Mouse (Mus musculus): ENCODE results near the gene Nfatc3. TPM values are rescaled to one million over a fixed set of nuclear protein-coding genes. Genes with fewer than 3 reads are reported as not detected.

Gene Nfatc3
- polyA plus RNA-seq, 1 experiment from 2014 or later, result 5.3 TPM

DNA sequence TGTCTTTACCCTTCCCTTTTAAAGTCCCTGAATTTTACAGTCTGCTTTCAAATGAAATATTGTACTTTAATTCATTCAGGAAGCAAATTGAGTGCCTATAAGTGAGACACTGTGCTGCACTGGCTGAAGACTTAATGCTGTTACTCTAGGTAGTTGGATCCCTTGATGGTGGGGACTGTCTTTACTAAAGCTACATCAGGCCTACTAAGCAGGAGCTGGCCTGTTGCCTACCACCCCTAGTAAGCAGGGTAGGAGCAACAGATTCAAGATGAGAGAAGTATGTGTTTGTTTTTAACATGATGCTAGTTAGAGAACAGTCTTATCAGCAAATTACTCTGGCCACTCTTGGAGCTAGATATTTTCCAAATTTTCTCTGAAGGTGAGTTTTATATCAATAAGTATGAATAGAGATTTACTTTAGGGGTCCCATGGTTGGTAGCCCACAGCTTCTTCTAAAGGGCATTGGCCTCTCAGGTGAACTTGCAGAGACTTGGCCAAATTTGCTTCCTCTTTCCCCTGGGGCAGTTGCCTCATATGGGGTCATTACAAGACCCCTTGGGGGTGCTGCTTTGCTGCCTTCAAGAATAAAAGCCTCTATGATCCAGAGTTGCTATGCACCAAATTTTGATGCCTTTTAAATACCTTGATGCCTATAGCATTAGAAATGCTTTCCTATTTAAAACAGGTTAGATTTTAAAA, 70.7 kb downstream of the Nfatc3 start:
- peaks cover 7% of the 10 kb centered on the region for H3K27me3 ChIP-seq (replicated peaks; ENCODE audit: control insufficient read depth, insufficient read depth, low read length)
- no peak overlapping the region for H3K4me2 ChIP-seq (ENCODE audit: low read length)
- H3K27ac ChIP-seq (ENCODE audit: low read length), result no peak overlapping the region
- H3K4me3 ChIP-seq (replicated peaks; ENCODE audit: low read length), result no peak overlapping the region
- no peak overlapping the region for H3K9ac ChIP-seq (replicated peaks; ENCODE audit: low read depth, low read length)
- ATAC-seq, result no peak
- H3K9me3 ChIP-seq (ENCODE audit: control insufficient read depth, low read length), result no peaks in the 10 kb centered on the region
- H3K4me1 ChIP-seq (replicated peaks; ENCODE audit: control insufficient read depth, insufficient read depth, low read length), result no peaks in the 10 kb centered on the region
- H3K36me3 ChIP-seq (ENCODE audit: control insufficient read depth, insufficient read depth), result peaks cover 5% of the 10 kb centered on the region; the same call in 1 of the 2 replicates

DNA sequence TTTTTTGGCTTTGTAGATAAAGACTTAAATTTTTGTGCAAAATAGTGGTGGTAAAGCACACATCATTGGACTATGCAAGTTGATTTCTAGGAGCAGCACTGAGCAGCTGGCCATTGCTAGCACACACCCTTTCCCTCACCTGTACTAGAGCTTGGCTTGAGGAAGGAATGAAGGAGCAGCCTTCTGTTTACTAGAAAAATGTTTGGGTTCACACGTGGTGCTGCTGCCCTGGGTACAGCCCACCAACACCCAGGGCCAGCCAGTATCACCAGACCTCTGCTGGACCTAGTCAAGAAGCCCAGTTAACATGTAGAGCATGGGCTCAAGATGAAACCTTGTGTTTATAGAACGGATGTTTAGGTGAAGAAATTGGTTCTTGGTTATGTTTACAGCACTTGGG, 71.4 kb downstream of the Nfatc3 start:
- Histone ChIP-seq H3K4me1 (replicated peaks; ENCODE audit: control insufficient read depth, insufficient read depth, low read length) (no peaks in the 10 kb centered on the region), H3K27me3 (replicated peaks; ENCODE audit: control insufficient read depth, insufficient read depth, low read length) (peaks cover 13% of the 10 kb centered on the region), H3K4me3 (replicated peaks; ENCODE audit: low read length) (no peak overlapping the region), H3K9ac (replicated peaks; ENCODE audit: low read depth, low read length) (no peak overlapping the region), H3K4me2 (ENCODE audit: low read length) (no peak overlapping the region), H3K36me3 (ENCODE audit: control insufficient read depth, insufficient read depth) (peaks cover 5% of the 10 kb centered on the region; the same call in 1 of the 2 replicates), H3K9me3 (ENCODE audit: control insufficient read depth, low read length) (no peaks in the 10 kb centered on the region), H3K27ac (ENCODE audit: low read length) (no peak overlapping the region)
- no peak for ATAC-seq
- WGBS, result 92% methylated on average over 2 of the region's 2 CpGs

DNA sequence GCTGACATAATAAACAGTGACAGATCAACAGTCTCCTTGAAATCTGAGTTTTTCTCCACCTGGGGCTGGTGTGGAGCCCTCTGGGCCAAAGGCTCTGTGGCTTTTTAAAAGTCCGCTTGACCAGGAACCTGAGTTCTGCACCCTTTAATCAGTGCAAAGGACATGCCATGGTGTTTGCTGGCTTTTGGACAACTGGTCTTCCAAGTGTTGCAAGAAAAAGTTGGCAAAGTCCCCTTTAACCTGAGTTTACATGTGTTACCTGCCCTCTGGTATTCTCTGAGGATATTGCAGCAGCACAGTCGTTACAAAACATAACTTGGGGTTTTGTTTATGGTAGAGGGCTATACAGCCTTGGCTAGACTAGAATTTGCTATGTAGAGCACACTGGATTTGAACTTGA, 71.9 kb downstream of the Nfatc3 start:
- WGBS, result 93% methylated on average over 2 of the region's 2 CpGs
- H3K9ac ChIP-seq (replicated peaks; ENCODE audit: low read depth, low read length), result no peak overlapping the region
- no peak overlapping the region for H3K27ac ChIP-seq (ENCODE audit: low read length)
- peaks cover 18% of the 10 kb centered on the region for H3K27me3 ChIP-seq (replicated peaks; ENCODE audit: control insufficient read depth, insufficient read depth, low read length)
- H3K4me2 ChIP-seq (ENCODE audit: low read length), result no peak overlapping the region
- H3K4me3 ChIP-seq (replicated peaks; ENCODE audit: low read length), result no peak overlapping the region
- no peak for ATAC-seq
- H3K9me3 ChIP-seq (ENCODE audit: control insufficient read depth, low read length), result no peaks in the 10 kb centered on the region
- peaks cover 5% of the 10 kb centered on the region; the same call in 1 of the 2 replicates for H3K36me3 ChIP-seq (ENCODE audit: control insufficient read depth, insufficient read depth)
- H3K4me1 ChIP-seq (replicated peaks; ENCODE audit: control insufficient read depth, insufficient read depth, low read length), result no peaks in the 10 kb centered on the region

DNA sequence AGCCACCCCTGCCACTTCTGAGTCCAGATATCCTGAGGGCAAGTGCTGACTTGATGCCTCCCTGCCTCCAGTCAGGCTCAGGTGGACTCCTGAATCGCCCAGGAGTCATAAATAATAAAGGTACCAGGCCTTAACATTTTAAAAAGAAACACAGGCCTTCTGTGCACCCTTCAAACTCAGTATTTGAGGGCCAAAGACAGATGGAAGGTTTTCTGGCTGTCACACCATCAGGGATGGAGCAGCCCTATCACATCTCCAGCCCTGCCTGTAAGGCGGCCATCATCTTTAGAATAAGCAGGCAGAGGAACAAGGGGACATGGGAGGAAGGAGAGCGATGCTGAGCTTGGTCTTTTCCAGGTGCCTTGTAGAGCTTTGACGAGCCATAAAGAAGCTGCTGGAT, 72.4 kb downstream of the Nfatc3 start:
- Histone ChIP-seq H3K9ac (replicated peaks; ENCODE audit: low read depth, low read length) (no peak overlapping the region), H3K4me1 (replicated peaks; ENCODE audit: control insufficient read depth, insufficient read depth, low read length) (no peaks in the 10 kb centered on the region), H3K4me3 (replicated peaks; ENCODE audit: low read length) (no peak overlapping the region), H3K36me3 (ENCODE audit: control insufficient read depth, insufficient read depth) (peaks cover 5% of the 10 kb centered on the region; the same call in 1 of the 2 replicates), H3K27me3 (replicated peaks; ENCODE audit: control insufficient read depth, insufficient read depth, low read length) (peaks cover 22% of the 10 kb centered on the region), H3K27ac (ENCODE audit: low read length) (no peak overlapping the region), H3K4me2 (ENCODE audit: low read length) (no peak overlapping the region), H3K9me3 (ENCODE audit: control insufficient read depth, low read length) (no peaks in the 10 kb centered on the region)
- 95% methylated on average over 4 of the region's 4 CpGs for WGBS
- ATAC-seq, result no peak

DNA sequence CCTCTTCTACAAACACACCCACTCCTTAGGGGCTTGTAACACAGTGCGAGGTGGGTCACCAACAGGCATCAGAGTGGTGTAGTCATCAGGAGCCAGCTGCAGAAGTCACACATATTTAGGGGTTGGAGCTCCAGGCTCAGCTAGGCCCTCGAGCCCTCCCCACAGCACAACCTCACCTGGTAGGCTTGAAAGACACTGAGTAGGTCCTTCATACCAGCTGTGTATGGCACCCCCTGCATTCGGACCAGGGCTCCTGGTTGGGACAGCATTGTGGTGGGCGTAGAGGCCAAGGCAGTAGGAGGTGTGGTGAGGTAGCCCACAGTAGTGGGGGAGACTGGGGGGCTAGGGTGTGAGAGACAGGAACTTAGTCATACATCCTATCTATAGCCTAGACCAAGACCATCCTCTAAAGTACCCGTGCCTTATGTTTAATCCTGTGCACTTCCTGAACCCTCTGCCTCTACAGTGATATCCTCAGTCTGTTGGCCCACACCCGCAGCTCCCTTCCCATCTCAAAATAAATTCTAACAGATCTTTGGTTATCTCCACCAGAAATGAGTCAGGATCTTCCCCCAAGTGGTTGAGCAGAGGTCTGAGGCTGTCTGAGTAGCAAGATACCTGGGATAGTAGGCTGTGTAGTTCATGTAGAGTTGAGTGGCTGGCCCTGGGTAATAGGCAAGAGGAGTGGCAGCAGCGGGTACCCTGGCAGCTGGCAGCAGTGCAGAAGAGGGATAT, 73.0 kb downstream of the Nfatc3 start:
- H3K27me3 ChIP-seq (replicated peaks; ENCODE audit: control insufficient read depth, insufficient read depth, low read length), result peaks cover 28% of the 10 kb centered on the region
- no peak for ATAC-seq
- peaks cover 6% of the 10 kb centered on the region for H3K4me1 ChIP-seq (replicated peaks; ENCODE audit: control insufficient read depth, insufficient read depth, low read length)
- no peak overlapping the region for H3K4me3 ChIP-seq (replicated peaks; ENCODE audit: low read length)
- 95% methylated on average over 7 of the region's 7 CpGs for WGBS
- no peak overlapping the region for H3K27ac ChIP-seq (ENCODE audit: low read length)
- H3K9ac ChIP-seq (replicated peaks; ENCODE audit: low read depth, low read length), result no peak overlapping the region
- H3K9me3 ChIP-seq (ENCODE audit: control insufficient read depth, low read length), result no peaks in the 10 kb centered on the region
- H3K4me2 ChIP-seq (ENCODE audit: low read length), result no peak overlapping the region
- peaks cover 5% of the 10 kb centered on the region; the same call in 1 of the 2 replicates for H3K36me3 ChIP-seq (ENCODE audit: control insufficient read depth, insufficient read depth)

DNA sequence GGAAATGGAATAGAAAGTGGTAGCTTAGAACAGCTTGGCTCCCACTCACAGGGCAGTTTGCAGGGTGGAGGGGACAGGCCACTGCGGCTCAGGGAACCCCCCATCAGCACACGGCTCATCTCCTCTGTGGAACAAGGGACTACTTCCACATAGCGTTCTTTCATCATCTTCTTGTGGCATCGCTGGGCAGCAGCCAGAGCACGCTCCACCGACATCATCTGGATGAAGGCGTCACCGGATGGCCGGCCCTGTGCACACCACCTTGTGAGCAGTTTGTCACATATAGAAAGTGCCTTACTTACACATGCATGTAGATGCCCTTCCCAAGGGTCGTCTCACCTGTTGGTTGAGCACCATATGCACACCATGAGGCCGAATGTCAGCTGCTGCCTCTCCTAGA, 73.7 kb downstream of the Nfatc3 start:
- 90% methylated on average over 11 of the region's 11 CpGs for WGBS
- peaks cover 13% of the 10 kb centered on the region for H3K4me1 ChIP-seq (replicated peaks; ENCODE audit: control insufficient read depth, insufficient read depth, low read length)
- no peaks in the 10 kb centered on the region for H3K9me3 ChIP-seq (ENCODE audit: control insufficient read depth, low read length)
- ATAC-seq, result no peak
- H3K27me3 ChIP-seq (replicated peaks; ENCODE audit: control insufficient read depth, insufficient read depth, low read length), result peaks cover 35% of the 10 kb centered on the region
- H3K4me3 ChIP-seq (replicated peaks; ENCODE audit: low read length), result no peak overlapping the region
- no peak overlapping the region for H3K27ac ChIP-seq (ENCODE audit: low read length)
- H3K36me3 ChIP-seq (ENCODE audit: control insufficient read depth, insufficient read depth), result peaks cover 5% of the 10 kb centered on the region; the same call in 1 of the 2 replicates
- no peak overlapping the region for H3K9ac ChIP-seq (replicated peaks; ENCODE audit: low read depth, low read length)
- H3K4me2 ChIP-seq (ENCODE audit: low read length), result no peak overlapping the region

DNA sequence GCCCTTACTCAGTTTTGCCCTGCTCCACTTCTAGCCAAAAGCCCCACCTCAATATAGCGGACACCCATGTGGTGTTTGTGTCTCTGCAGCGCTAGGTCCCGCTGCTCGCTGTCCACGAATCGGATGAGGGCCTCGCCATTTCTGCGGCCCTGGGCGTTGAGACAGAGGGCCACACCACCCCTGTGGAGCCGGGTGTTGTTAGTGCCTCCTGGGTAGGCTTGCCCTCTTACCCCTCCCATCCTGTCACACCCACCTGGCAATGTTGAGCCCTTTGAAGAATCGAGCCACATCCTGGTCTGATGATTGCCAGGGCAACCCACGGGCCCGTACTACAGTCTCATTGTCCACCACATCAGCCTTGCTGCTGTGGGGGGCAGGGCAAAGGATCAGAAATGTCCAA, 74.9 kb downstream of the Nfatc3 start:
- H3K4me2 ChIP-seq (ENCODE audit: low read length), result no peak overlapping the region
- no peak overlapping the region for H3K4me3 ChIP-seq (replicated peaks; ENCODE audit: low read length)
- peaks cover 17% of the 10 kb centered on the region for H3K4me1 ChIP-seq (replicated peaks; ENCODE audit: control insufficient read depth, insufficient read depth, low read length)
- no peak for ATAC-seq
- H3K36me3 ChIP-seq (ENCODE audit: control insufficient read depth, insufficient read depth), result peaks cover 4% of the 10 kb centered on the region; the same call in 1 of the 2 replicates
- no peaks in the 10 kb centered on the region for H3K9me3 ChIP-seq (ENCODE audit: control insufficient read depth, low read length)
- H3K27me3 ChIP-seq (replicated peaks; ENCODE audit: control insufficient read depth, insufficient read depth, low read length), result peaks cover 39% of the 10 kb centered on the region
- H3K9ac ChIP-seq (replicated peaks; ENCODE audit: low read depth, low read length), result no peak overlapping the region
- no peak overlapping the region for H3K27ac ChIP-seq (ENCODE audit: low read length)
- WGBS, result 67% methylated on average over 13 of the region's 13 CpGs

DNA sequence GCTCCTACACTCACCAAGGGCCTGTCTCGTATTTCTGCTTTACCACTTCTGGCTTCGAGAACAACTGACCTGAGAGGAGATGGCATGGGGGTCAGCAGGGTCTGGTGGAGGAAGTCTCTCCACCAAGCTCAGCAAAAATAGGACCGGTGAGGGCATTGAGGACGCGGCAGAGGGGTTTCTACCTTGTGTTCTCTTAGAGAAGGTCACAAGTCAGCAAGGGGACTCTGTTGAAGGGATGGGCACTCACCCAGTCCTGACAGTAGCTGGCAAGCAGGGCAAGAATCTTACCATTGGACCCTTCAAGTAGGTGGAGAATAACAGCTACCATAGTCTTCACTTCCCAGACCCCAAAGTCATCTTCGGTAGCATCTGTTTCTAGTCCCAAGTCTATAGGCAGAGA, 75.3 kb downstream of the Nfatc3 start:
- no peak for ATAC-seq
- Histone ChIP-seq H3K4me3 (replicated peaks; ENCODE audit: low read length) (no peak overlapping the region), H3K27me3 (replicated peaks; ENCODE audit: control insufficient read depth, insufficient read depth, low read length) (peaks cover 43% of the 10 kb centered on the region), H3K4me2 (ENCODE audit: low read length) (no peak overlapping the region), H3K4me1 (replicated peaks; ENCODE audit: control insufficient read depth, insufficient read depth, low read length) (peaks cover 17% of the 10 kb centered on the region), H3K9me3 (ENCODE audit: control insufficient read depth, low read length) (no peaks in the 10 kb centered on the region), H3K27ac (ENCODE audit: low read length) (no peak overlapping the region), H3K36me3 (ENCODE audit: control insufficient read depth, insufficient read depth) (peaks cover under 1% of the 10 kb centered on the region; the same call in 1 of the 2 replicates), H3K9ac (replicated peaks; ENCODE audit: low read depth, low read length) (no peak overlapping the region)
- 70% methylated on average over 6 of the region's 6 CpGs for whole genome bisulfite sequencing

DNA sequence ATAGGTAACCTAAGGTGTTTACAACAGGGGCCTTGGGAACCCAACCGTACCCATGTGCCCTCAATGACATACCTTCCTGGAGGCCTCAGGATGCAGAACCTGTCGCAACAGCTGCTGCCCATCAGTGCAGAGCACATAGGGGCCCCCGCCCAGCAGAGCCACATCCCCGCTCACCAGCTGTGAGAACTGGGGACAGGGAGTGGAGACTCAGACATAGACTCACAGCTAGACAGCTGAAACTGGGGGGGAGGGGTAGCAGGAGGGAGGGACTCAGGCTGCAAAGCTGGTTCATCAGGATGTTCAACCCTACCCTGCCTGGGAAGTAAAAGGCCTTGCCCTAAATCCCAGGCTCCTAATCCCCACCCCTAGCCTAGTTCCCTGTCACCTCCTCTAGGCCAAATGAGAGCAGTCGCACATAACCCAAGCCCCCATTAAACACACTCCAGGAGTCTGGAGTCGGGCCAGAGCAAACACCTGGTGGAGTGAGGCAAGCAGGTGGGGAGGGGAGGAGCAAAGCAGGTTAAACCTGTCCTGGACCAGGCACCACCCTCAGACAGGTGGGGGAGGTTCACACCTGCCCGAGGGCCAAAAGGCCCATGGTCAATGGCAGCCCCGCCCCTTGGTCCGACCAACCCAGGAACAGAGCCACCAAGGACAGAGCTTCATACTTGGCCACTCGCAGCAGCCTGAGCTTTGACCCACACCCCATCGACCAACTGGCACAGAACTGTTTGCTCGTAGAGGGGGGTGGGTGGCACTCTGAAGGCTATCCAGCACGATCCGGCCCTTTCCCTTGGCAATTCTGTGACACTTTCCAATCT, 76.3 kb downstream of the Nfatc3 start:
- Histone ChIP-seq H3K4me2 (ENCODE audit: low read length) (no peak overlapping the region), H3K9me3 (ENCODE audit: control insufficient read depth, low read length) (no peaks in the 10 kb centered on the region), H3K4me1 (replicated peaks; ENCODE audit: control insufficient read depth, insufficient read depth, low read length) (peaks cover 17% of the 10 kb centered on the region), H3K4me3 (replicated peaks; ENCODE audit: low read length) (no peak overlapping the region), H3K27ac (ENCODE audit: low read length) (no peak overlapping the region), H3K27me3 (replicated peaks; ENCODE audit: control insufficient read depth, insufficient read depth, low read length) (peaks cover 53% of the 10 kb centered on the region), H3K9ac (replicated peaks; ENCODE audit: low read depth, low read length) (no peak overlapping the region), H3K36me3 (ENCODE audit: control insufficient read depth, insufficient read depth) (no peaks in the 10 kb centered on the region)
- ATAC-seq, result no peak
- WGBS, result 28% methylated on average over 14 of the region's 14 CpGs

Measured in forebrain, embryonic 16.5 days (tissue).